Mouse (Mus musculus) liver, postnatal 0 days (tissue): ENCODE results near the gene Azin2.

Experiments used
- CTCF ChIP-seq: sonication (generic); IDR thresholded peaks from 2 replicates; pipeline ENCODE4 v1.5.1; 2016; ENCODE audit warnings: antibody characterized with exemption, low read depth
- EP300 ChIP-seq: IDR thresholded peaks from 2 replicates; pipeline ENCODE4 v1.6.1; 2016; ENCODE audit warnings: antibody characterized with exemption, low read depth, mild to moderate bottlenecking

- TF ChIP-seq EP300 = no peak
- no peak for TF ChIP-seq CTCF
Measured at GRCm38 (mm10) chr4:128912085-128912484, 50.2 kb downstream of the Azin2 start.
